Mouse (Mus musculus) Muller cell, postnatal 12 days (primary cell): ENCODE measurements around the gene Tcf7.
"Not testable (repeated sequence)": the region's sequence is repeated elsewhere in the genome, so short reads cannot be mapped to it uniquely, and the experiment has no call there.

Source experiments
- DNase-seq: peaks from one replicate; pipeline ENCODE4 v3.0.0-alpha.2; 2015; ENCODE audit errors: inconsistent ontology term

The Tcf7 gene

GRCm38 (mm10) chr11:52228722-52229448 is 53.9 kb downstream of the Tcf7 start:
- no peak for DNase-seq

- DNase-seq = no peak
Observed at GRCm38 (mm10) chr11:52227466-52228226, 55.2 kb downstream of the Tcf7 start.

- DNase-seq = no peak
Observed at GRCm38 (mm10) chr11:52227053-52227452, 55.8 kb downstream of the Tcf7 start.

DNA sequence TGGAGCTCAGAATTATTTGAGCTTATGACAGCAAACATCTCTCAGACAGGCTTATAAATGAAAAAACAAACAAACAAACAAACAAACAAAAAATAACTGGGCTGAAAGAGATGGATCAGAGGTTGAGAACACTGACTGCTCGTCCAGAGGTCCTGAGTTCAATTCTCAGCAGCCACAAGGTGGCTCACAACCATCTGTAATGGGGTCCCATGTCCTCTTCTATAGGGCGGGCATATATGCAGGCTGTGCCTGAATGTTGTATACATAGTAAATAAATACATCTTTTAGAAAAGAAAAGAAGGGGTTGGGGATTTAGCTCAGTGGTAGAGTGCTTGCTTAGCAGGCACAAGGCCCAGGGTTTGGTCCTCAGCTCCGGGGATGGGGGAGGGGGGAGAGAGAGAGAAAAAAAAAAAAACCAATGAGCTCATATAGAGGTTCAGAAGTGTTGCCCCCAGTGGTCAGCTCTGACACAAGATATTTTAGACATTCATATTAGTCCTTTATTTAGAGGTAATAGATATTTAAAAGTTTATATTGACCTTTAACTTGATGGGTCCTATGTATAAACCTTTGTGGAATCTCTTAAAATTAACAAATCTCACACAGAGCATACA is 56.7 kb downstream of the Tcf7 start:
- DNase-seq = no peak

GRCm38 (mm10) chr11:52223968-52224682 is 58.7 kb downstream of the Tcf7 start:
- no peak for DNase-seq

DNA sequence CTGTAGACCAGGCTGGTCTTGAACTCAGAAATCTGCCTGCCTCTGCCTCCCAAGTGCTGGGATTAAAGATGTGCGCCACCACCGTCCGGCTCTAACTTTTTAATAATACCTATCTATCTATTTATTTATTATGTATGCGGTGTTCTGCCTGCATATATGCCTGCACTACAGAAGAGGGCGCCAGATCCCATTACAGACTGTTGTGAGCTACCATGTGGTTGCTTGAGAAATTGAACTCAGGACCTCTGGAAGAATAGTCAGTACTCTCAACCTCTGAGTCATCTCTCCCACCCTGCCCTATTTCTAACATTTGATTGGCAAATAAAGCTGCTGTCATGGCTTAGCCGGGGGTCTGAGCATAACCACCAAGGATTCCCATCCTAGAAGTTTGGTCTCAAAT is 59.9 kb downstream of the Tcf7 start:
- DNase-seq = no peak

- DNase-seq = not testable (repeated sequence)
Observed at GRCm38 (mm10) chr11:52221921-52222320, 60.9 kb downstream of the Tcf7 start.

DNA sequence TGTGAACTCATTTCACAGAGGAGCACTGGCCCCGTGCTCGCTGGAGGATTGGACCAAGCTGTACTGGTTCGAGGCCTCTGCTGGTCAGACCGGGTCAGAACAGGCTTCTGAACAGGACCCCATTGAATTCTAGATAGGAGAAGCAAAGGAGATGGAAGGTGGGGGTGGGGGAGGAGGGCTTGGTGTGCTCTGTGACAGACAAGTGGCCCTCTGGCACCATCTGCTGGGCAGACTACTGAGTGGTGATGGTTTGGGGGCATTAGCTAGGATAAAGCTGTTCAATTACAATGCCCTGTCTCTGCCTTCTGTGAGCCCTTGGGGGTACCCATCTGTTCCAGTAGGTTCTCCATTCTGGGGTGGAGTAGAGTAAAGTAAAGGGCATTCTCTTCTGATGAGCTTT is 62.5 kb downstream of the Tcf7 start:
- DNase-seq = peak; percentile 84

- DNase-seq = no peak
Observed at GRCm38 (mm10) chr11:52213887-52214286, 68.9 kb downstream of the Tcf7 start, which contains the start of gene Olfr1371. Gene Olfr1371 (minus strand): TSS chr11:52213987.
